Mouse (Mus musculus): ENCODE data around the gene Gna11. TPM values are rescaled to one million over a fixed set of nuclear protein-coding genes. Genes with fewer than 3 reads are reported as not detected.
A peak's percentile ranks its signal among the peaks of the same experiment; 100 is the strongest.

The Gna11 gene
- polyA plus RNA-seq, 1 experiment = 93.0 TPM

- TF ChIP-seq CTCF (conservative IDR thresholded peaks at IDR 0.05; ENCODE audit: insufficient read depth, insufficient read length, low read depth, low read length) (no peak), POLR2A (IDR thresholded peaks at IDR 0.05; ENCODE audit: low read depth, low read length) (no peak)
- Histone ChIP-seq H3K27me3 (replicated peaks; ENCODE audit: control insufficient read depth, insufficient read depth, low read length) (no peaks in the 10 kb centered on the region), H3K36me3 (ENCODE audit: control insufficient read depth, insufficient read depth, low read length) (no peaks in the 10 kb centered on the region), H3K4me3 (ENCODE audit: insufficient read depth, low read depth, low read length) (no peak overlapping the region), H3K4me1 (ENCODE audit: control insufficient read depth, insufficient read depth, low read length) (peaks cover 30% of the 10 kb centered on the region), H3K27ac (ENCODE audit: insufficient read depth, low read depth, low read length) (peak overlapping the region; percentile 73)
- WGBS = 63% methylated on average over 7 of the region's 7 CpGs
- no peak for DNase-seq
These were observed 2.1 kb downstream of the Gna11 start for GRCm38 (mm10) chr10:81542727-81543460.

GRCm38 (mm10) chr10:81541803-81542202 lies 3.2 kb downstream of the Gna11 start:
- peak; percentile 88 for DNase-seq
- H3K4me1 ChIP-seq (ENCODE audit: control insufficient read depth, insufficient read depth, low read length) = peaks cover 30% of the 10 kb centered on the region
- no peaks in the 10 kb centered on the region for H3K36me3 ChIP-seq (ENCODE audit: control insufficient read depth, insufficient read depth, low read length)
- H3K27ac ChIP-seq (ENCODE audit: insufficient read depth, low read depth, low read length) = peak overlapping the region; percentile 73
- H3K4me3 ChIP-seq (ENCODE audit: insufficient read depth, low read depth, low read length) = peak overlapping the region; percentile 9; the same call in 1 of the 2 replicates
- WGBS = 22% methylated on average over 10 of the region's 10 CpGs
- no peaks in the 10 kb centered on the region for H3K27me3 ChIP-seq (replicated peaks; ENCODE audit: control insufficient read depth, insufficient read depth, low read length)
- no peak for TF ChIP-seq CTCF (conservative IDR thresholded peaks at IDR 0.05; ENCODE audit: insufficient read depth, insufficient read length, low read depth, low read length)
- no peak for TF ChIP-seq POLR2A (IDR thresholded peaks at IDR 0.05; ENCODE audit: low read depth, low read length)

- Histone ChIP-seq H3K4me3 (ENCODE audit: insufficient read depth, low read depth, low read length) (no peak overlapping the region), H3K27ac (ENCODE audit: insufficient read depth, low read depth, low read length) (peak overlapping the region; percentile 65), H3K4me1 (ENCODE audit: control insufficient read depth, insufficient read depth, low read length) (peaks cover 30% of the 10 kb centered on the region), H3K36me3 (ENCODE audit: control insufficient read depth, insufficient read depth, low read length) (no peaks in the 10 kb centered on the region), H3K27me3 (replicated peaks; ENCODE audit: control insufficient read depth, insufficient read depth, low read length) (no peaks in the 10 kb centered on the region)
- WGBS = 57% methylated on average over 5 of the region's 5 CpGs
- TF ChIP-seq CTCF (conservative IDR thresholded peaks at IDR 0.05; ENCODE audit: insufficient read depth, insufficient read length, low read depth, low read length) (no peak), POLR2A (IDR thresholded peaks at IDR 0.05; ENCODE audit: low read depth, low read length) (no peak)
- DNase-seq = no peak
These were observed 3.6 kb downstream of the Gna11 start for GRCm38 (mm10) chr10:81541363-81541762.

DNA sequence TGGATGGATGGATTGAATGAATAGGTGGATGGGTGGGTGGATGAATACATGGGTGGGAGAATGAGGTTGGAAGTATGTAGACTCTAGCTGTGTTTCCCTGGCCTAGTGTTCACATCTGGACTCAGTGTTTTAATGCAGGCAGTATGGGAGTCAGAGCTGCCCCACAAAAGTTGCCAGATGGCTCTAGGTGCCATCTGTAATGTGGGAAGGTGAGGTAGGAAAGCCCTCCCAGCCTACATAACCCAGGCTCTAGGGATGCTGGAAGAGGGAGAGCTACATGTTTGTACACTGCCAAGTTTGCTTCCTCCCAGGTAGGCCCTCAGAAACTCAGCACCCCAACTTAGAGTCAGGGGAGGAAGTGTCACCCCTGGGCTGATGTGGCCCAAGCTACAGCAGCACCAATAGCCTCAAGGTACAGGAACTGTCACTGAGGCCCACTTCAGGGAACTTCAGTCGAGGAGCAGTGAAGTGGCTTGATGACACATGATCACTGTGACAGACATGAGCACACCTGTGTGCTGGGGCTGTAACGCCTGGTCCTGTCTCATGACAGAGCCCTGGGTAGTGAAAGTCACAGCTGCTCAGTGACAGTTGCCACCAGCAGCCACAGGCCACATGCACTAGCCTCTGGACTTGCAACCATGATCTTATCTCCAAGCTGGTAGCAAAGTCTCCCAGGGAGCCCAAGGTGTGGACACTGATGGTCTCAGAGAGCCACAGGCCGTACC lies 6.5 kb downstream of the Gna11 start:
- peaks cover 23% of the 10 kb centered on the region for H3K4me1 ChIP-seq (ENCODE audit: control insufficient read depth, insufficient read depth, low read length)
- no peak for DNase-seq
- no peak overlapping the region for H3K27ac ChIP-seq (ENCODE audit: insufficient read depth, low read depth, low read length)
- H3K4me3 ChIP-seq (ENCODE audit: insufficient read depth, low read depth, low read length) = no peak overlapping the region
- H3K36me3 ChIP-seq (ENCODE audit: control insufficient read depth, insufficient read depth, low read length) = no peaks in the 10 kb centered on the region
- no peak for TF ChIP-seq CTCF (conservative IDR thresholded peaks at IDR 0.05; ENCODE audit: insufficient read depth, insufficient read length, low read depth, low read length)
- no peak for TF ChIP-seq POLR2A (IDR thresholded peaks at IDR 0.05; ENCODE audit: low read depth, low read length)
- 74% methylated on average over 3 of the region's 3 CpGs for WGBS
- H3K27me3 ChIP-seq (replicated peaks; ENCODE audit: control insufficient read depth, insufficient read depth, low read length) = no peaks in the 10 kb centered on the region

- no peak overlapping the region for H3K27ac ChIP-seq (ENCODE audit: insufficient read depth, low read depth, low read length)
- H3K4me1 ChIP-seq (ENCODE audit: control insufficient read depth, insufficient read depth, low read length) = peaks cover 12% of the 10 kb centered on the region
- H3K36me3 ChIP-seq (ENCODE audit: control insufficient read depth, insufficient read depth, low read length) = no peaks in the 10 kb centered on the region
- WGBS = 91% methylated on average over 2 of the region's 2 CpGs
- no peak overlapping the region for H3K4me3 ChIP-seq (ENCODE audit: insufficient read depth, low read depth, low read length)
- no peaks in the 10 kb centered on the region for H3K27me3 ChIP-seq (replicated peaks; ENCODE audit: control insufficient read depth, insufficient read depth, low read length)
- TF ChIP-seq POLR2A (IDR thresholded peaks at IDR 0.05; ENCODE audit: low read depth, low read length) (no peak), CTCF (conservative IDR thresholded peaks at IDR 0.05; ENCODE audit: insufficient read depth, insufficient read length, low read depth, low read length) (no peak)
- DNase-seq = no peak
These were observed 7.6 kb downstream of the Gna11 start for GRCm38 (mm10) chr10:81537429-81537828.

DNA sequence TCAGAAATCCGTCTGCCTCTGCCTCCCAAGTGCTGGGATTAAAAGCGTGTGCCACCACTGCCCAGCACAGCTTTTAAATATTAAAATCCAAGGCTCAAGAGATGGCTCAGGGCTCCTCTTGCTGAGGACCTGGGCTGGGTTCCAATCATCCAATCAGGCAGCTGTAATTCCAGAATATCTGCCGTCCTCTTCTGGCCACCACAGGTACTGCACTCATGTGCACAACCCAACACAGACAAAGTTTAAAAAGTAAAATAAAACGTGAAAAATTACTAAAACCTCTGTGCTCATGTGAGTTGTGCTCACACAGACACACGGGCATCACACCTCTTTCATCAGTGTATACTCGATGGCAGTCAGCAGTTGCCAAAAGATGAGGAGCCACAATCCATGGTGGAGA lies 8.3 kb downstream of the Gna11 start:
- TF ChIP-seq POLR2A (IDR thresholded peaks at IDR 0.05; ENCODE audit: low read depth, low read length) = no peak
- peak; percentile 51 for TF ChIP-seq CTCF (conservative IDR thresholded peaks at IDR 0.05; ENCODE audit: insufficient read depth, insufficient read length, low read depth, low read length)
- Histone ChIP-seq H3K4me1 (ENCODE audit: control insufficient read depth, insufficient read depth, low read length) (peaks cover 7% of the 10 kb centered on the region; the same call in 1 of the 2 replicates), H3K27ac (ENCODE audit: insufficient read depth, low read depth, low read length) (no peak overlapping the region), H3K4me3 (ENCODE audit: insufficient read depth, low read depth, low read length) (no peak overlapping the region), H3K27me3 (replicated peaks; ENCODE audit: control insufficient read depth, insufficient read depth, low read length) (no peaks in the 10 kb centered on the region), H3K36me3 (ENCODE audit: control insufficient read depth, insufficient read depth, low read length) (no peaks in the 10 kb centered on the region)
- WGBS = 80% methylated on average over 6 of the region's 6 CpGs
- no peak for DNase-seq

- Histone ChIP-seq H3K27ac (ENCODE audit: insufficient read depth, low read depth, low read length) (no peak overlapping the region), H3K4me3 (ENCODE audit: insufficient read depth, low read depth, low read length) (no peak overlapping the region), H3K4me1 (ENCODE audit: control insufficient read depth, insufficient read depth, low read length) (no peaks in the 10 kb centered on the region), H3K27me3 (replicated peaks; ENCODE audit: control insufficient read depth, insufficient read depth, low read length) (no peaks in the 10 kb centered on the region), H3K36me3 (ENCODE audit: control insufficient read depth, insufficient read depth, low read length) (no peaks in the 10 kb centered on the region)
- TF ChIP-seq CTCF (conservative IDR thresholded peaks at IDR 0.05; ENCODE audit: insufficient read depth, insufficient read length, low read depth, low read length) = no peak
- no peak for DNase-seq
- WGBS = 79% methylated on average over 16 of the region's 16 CpGs
These were observed 10.2 kb downstream of the Gna11 start for GRCm38 (mm10) chr10:81534826-81535225.
